Mouse (Mus musculus): ENCODE results near the gene Uts2.

Gene Uts2

DNA sequence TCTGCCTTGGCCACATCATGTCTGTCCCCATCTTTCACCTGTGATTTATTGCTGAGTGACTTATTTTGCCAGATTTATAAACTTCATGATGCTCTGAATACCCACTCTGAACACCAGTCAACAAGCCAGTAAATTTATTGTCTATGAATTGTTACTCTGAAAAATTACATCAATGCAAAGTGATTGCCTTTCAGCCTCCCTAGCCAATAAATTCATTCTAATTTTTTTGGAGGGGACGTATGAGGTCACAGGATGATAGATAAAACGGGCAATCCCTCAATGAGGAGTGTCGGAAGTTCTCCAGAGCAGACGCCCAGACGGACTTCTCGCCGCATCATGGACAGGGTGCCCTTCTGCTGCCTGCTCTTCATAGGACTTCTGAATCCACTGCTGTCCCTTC is at the start of gene Uts2:
Gene Uts2, plus strand, starts transcription at position 301 of the 400 bp plus-strand sequence.
- DNase-seq: no peak

DNA sequence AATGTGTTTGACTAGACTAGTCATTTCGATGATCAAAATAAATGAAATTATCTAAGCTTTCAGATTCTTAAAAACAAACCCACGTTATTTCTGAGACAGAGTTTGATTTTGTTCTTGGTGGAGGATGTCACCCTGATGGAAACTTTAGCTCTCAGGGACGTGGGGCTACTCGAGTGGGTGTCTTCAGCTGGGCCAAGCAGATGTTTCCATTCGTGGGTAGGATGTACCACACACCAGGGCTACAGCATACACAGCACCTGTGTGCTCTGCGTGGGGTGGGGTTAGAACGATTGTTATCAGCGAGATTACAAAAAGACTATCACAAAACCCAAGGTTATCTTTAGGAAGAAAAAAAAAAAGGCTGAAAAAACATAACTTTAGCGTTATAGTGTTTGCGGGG is 45.9 kb upstream of the Uts2 start:
- no peak for DNase-seq

DNA sequence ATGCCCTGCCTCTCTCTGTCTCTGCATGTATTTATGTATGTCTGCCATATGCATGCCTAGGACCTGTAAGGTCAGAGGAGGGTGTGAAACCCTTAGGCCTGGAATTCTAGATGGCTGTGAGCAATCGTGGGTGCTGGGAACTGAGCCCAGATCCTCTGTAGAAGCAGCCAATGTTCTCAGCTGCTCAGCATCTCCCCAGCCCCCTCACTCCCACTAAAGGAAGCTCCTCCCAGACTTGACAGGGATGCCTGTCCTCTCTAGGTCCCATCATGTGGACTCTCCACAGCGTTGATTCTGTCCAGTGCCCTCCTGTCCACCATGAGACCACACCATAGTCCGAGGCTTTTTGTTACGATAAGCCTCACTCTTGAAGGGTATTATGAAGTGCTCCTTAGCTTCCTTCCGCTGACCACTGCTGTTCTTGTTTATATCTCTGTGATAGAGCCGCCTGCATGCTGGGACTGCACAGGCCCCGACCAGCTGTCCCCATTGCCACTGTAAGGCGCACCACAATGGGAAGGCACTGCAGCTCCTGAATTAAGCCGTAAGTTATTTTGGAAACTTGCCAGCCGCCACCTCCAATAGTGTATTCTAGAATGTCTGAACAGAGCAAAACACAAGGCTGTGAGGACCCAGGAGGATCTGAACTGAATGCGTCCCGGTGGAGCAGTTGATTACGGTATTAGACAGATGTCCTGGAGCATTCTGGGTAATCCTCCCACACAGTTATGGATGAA is 40.4 kb upstream of the Uts2 start:
- DNase-seq: peak; percentile 25 to 37

DNA sequence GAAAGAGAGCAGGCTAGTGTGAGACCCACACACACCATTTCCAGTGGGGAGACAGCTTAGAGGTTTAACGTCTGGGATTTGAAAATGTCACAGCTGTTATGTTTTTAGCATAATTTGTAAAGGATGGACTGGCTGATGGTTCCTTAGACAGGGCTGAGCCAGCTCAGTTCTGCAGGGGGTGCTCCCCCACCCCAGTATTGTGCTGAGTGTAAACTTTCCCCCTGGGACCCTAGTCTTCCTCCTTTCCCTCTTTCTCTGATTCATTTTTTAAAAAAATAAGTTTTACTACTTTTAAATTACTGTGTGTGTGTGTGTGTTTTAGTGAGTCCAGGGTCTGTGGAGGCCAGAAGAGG is 39.8 kb upstream of the Uts2 start:
- no peak for DNase-seq

DNA sequence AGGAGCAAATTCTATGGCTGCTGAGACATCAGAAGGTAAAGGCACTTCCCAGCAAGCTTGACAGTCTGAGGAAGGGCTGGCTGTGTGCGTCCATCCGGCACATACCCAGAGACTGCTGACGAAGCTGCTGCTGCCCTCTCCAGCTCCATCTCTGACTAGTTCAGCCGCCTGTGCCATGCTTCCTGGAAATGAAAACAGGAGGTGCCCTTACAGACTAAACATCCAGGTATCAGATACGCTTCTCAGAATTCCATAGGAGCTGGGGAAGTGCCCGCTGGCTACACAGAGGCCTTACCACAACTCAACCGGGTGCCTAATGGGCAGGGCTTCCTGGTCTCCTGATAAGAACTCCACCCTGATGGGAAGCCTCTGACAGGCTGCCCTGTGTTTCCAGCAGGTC is 38.4 kb upstream of the Uts2 start:
- DNase-seq: no peak

DNA sequence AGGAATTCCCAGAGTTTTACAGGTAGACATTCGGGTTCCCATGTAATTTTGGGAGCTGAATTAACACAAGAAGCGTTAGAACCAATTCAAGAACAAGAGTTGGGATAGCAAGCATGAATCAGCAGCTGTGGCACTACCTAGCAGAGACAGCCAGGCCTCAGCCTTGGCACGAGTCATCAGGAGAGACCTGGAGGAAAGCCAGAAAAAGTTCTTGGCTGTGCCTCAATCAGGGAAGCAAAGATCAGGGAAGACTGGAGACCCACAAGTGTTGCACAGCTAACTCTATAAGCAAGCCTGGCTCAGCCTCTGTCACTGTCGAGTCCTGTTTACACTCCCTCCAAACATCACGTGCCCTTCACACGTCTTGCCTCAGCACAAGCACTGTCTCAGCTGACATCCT is 34.7 kb upstream of the Uts2 start:
- DNase-seq: no peak

DNA sequence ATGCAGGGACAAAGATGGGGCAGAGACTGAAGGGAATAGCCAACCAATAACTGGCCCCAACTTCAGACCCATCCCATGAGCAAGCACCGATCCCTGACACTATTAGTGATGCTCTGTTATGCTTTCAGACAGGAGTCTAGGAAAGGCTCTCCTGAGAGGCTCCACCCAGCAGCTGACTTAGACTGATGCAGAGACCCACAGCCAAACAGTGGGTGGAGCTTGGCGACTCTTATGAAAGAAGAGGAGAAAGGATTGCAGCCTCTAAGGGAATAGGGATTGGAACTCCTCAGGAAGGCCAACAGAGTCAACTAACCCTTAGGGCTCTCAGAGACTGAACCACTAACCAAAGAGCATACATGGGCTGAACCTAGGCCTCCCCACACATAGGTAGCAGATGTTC is 33.2 kb upstream of the Uts2 start:
- no peak for DNase-seq

DNA sequence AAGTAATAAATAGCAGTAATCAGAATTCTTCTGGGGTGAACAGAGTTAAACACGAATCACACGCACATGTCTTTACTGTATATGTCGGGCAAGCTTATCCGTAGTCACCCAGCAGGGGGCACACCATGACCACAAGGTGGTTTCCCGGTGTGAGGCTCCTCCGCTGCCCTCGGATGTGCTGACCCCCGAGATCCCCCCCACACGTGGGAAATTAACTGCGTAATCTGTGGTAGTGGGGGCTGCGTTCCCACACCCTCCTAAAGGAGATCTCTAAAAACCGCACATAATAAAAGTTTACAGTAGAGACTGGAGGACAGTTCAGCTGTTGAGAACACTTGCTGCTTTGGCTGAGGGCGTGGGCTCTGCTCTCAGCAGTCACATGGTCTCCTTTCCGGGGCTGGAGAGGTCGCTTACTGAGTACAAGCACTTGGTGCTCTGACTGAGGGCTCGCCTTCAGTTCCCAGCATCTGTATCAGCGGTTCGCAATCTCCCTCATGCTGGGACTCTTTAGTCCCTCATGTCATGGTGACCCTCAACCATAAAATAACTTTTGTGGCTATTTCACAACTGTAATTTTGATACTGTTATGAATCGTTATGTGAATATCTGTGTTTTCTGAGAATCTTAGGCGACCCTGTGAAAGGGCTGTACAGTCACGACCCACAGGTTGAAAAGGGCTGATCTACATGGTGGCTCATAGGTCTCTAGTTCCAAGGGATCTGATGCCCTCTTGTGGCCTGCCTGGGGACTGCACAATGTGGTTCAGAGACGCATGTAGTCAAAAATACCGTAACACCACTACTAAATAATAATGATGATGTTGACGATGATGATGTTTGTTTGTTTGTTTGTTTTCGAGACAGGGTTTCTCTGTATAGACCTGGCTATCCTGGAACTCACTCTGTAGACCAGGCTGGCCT is 32.0 kb upstream of the Uts2 start:
- peak; percentile 91 to 96 for DNase-seq

DNA sequence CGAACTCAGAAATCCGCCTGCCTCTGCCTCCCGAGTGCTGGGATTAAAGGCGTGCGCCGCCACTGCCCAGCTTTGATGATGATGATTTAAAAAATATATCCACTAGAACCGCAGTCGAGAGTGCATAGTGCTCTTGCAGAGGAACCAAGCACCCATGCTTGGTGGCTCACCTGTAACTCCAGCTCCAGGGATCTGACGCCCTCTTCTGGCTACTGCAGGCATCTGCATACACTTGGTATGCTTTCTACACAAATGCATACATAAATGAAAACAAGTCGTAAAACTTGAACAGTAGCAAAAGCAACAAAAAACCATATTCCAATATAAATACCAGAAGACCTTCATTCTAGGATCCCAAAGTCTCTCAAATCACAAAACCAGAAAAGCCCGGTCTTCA is 31.3 kb upstream of the Uts2 start:
- DNase-seq: no peak

DNA sequence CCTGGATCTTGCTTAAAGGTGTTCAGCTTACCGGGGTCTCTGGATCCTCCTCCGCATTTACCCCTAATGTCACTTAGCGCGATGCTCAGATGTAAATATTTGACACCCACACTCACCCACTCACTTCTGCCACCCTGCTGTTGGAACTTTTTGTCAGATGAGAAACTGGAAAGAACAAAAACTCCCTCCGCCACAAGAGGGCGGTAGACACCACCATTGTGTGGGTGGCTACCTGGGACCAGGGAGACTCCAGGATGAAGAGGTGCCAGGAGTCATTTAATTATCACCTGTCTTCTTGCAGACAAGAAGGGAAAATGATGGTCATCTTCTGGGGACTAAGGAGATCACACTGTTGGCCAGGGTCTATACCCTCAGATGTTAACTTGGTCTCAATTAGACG is 30.3 kb upstream of the Uts2 start:
- peak; percentile 73 to 86 for DNase-seq

DNA sequence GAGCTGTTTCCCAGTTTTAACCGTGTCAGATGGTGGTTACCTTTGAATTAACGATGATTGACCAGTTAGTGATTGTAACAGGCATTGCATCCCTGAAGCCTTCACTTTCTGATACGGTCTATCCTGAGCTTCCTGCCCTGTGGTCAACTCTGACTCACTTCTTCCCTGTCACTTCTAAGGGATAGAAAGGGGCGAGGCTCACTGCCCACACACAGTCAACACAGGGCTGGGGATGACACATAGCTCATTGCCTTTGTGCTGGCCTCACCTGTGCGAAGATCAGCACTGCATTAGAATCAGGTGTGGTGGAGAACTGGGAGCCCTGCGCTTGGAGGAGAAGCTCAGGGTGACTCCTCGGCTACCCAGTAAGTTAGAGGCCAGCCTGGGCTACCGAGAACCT is 27.9 kb upstream of the Uts2 start:
- DNase-seq: no peak

DNA sequence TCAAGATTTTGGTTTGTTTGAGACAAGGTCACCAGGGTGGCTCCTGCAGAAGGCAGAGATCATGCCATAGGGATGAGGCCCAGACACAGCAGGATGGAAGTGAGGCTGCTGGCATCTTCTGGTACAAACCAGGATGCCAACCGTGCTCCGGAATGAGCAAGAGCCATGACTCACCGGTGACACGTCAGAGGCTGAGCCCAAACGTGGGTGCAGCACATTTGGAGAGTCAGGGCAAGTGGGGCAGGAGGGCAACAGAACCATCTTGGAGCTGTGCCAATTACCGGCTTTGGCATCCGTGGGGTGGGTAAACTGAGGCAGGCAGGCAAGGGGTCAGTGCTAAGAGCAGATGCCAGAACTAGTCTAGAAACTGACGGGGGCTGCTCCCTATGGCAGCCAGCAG is 23.6 kb upstream of the Uts2 start:
- no peak for DNase-seq

DNA sequence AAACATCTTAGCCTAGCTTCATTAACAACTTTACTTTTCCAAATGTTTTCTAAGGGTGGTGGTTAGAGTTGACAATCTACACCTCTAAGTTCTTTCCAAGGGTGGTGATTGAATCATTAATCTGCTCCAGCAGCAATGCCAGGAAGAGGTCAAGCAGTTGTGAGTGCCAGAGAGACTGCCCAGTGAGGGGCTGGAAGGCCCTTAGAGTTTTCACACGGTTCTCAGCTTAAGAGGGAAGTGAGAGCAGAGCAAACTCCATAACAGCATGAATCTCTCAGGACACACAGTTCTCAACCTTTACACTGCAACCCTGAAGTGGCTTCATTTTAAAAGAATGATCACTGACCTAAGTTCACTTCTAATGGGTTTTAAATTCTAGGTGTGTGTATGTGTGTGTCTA is 21.8 kb upstream of the Uts2 start:
- no peak for DNase-seq

DNA sequence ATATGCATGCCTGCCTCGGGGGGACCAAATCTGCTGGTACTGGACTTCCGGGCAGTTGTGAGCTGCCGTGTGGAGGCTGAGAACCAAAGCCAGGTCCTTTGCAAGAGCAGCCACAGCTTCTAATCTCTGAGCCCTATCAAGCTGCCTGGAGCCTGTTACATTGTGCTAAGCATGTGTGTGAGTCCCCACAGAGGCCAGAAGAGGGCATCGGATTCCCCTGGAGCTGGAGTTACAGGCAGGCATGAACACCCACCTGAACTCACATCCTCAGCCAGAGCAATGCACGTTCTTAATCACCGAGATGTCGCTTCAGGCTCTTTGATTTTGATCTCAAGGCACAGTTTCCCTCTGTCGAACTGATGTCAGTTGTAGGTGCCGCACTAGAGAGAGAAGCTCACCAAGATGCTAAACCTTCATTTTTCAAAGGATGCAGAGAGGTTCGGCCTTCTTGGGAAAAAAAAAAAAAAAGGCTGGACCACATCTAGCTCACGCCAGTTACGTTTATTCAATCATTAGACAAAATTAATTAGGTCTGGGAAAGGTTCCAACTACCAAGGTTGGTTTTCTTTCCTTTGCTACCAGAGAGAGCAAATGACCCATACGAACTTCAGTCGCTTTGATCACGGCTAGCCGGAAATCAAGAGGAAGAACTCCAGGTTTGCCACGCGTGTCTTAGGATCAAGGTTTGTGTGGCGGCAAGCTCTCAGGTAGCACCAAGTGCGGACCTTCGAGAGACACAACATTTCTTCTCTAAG is 18.6 kb upstream of the Uts2 start:
- no peak for DNase-seq

DNA sequence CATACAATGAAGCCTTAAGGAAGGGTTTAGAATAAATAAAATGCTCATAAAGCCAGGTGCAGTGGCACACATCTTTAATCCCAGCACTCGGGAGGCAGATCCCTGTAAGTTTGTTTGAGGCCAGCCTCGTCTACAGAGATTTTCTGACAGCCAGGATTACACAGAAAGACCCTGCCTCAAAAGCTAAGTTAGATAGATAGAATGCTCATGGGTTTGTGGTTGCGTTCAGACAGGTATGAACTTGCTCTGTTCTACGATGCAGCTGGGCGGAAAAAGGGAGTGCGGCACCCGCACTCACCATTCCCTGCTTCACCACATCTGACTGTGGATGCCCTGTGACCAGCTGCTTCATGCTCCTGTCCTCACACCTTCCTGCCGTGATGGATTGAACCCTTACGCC is 17.4 kb upstream of the Uts2 start:
- DNase-seq: no peak

DNA sequence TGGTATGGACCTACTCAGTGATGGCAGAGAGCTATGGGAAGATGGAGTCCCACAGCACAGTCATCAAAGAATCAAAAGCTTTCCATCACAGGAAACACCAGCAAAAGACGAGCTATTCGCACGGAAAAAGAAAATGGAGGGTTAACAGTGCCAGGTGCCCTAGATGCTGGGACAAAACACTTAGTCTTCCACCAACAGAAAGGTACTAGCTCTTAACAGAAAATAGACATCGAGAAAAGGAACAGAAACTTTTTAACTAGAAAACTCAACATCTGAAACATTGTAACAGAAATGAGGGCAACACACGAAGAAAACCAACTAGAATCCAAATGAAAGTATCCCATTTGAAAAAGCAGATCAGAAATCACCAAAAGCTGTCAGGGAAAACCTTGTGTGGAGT is 16.7 kb upstream of the Uts2 start:
- DNase-seq: no peak

DNA sequence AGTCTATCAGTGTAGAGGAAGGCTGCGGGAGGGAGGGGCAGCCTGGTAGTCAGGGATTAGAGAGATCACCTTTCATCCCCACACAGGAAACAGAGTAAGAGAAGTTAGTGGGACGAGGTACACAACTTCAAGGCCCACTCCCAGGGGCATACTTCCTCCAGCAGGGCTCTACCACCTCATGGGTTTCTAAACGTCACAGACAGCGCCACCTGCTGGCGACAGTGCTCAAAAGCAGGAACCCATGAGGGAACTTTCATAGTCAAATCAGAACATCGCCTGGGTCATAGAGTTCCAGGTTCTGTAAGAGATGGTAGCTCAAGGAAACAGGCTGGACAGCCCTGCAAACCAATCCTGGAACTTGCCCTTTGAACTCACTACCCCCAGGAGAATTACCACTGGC is 6.7 kb upstream of the Uts2 start:
- DNase-seq: peak in 1 of 2 experiments; percentile 26

DNA sequence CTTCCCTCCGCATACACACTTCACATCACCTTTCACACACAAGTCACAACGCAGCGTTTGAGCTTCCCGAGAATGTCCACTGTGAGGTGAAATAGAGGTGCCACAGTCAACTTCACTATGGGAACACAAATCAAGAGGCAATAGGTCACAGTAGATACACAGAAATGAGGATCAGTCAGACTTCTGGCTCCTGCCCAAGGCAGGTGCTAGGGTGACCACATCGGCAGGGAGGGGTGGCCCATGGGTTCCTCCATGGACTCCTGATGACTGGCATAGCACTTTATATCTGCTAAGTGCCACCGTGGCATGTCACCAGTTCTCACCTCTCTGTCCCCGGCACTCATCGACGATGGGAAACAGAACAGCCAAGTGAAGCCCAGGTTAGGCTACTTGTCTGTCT is 1.7 kb downstream of the Uts2 start:
- no peak for DNase-seq

DNA sequence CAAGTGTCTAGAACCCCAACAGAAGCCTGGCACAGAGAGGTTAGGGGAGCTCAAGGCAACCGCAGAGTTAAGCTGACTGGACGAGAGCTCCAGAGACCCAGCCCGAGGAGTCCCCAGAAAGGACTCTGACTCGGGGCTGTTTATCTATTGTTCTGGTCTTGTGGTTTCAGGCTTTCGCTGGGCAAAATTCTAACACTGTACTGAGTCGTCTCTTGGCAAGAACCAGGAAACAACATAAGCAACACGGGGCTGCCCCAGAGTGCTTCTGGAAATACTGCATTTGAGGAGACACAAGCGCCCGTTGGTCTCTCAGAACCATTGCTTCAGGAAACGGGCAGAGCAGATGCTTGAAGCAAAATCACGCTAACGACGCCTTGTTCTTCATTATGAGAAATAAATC is 4.5 kb downstream of the Uts2 start:
- DNase-seq: no peak

DNA sequence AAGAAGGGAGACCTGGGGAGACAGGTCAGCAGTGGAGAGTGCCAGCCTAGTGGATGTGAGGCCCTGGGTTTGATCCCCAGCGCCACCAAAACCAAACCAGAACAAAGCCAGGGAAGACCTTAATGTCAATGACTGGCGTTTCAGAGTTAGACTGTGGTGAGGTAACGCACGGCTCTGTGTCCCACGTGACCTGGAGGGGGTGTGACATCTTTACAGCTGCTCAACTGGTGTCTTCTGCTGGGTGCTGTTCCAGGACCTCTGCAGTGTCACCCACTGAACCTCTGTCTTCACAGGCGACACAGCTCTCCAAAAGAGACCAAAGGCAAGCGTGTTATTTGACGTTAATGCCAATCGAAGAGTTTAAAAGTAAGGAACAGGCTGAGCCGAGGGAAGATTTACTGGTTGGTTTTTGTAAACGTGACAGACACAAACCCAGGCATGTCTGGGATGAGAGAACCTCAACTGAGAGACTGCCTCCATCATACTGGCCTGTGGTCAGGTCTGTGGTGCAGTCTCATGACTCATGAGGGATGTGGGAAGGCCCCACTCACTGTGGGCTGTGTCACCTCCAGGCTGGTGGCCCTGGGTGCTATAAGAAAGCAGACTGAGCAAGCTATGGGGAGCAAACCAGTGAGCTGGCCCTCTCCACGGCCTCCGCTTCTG is 8.9 kb downstream of the Uts2 start:
- no peak for DNase-seq

DNA sequence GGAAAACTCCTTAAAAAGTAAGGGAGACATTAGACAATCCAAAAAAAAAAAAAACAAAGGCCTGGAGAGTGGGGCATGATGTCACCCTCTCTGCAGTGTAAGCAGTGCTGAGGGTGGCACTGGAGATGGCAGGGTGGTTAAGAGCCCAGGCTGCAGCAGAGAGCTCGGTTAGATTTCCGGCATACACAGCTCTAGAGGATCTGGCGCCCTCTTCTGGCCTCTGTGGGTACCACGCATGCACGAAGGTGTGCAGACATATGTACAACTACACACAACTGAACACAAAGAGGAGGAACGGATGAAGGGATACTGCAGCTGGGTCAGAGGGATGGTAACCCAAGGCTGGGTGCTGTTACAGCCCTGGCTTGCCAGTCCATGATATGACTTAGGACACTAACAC is 10.0 kb downstream of the Uts2 start:
- DNase-seq: peak; percentile 48 to 74

DNA sequence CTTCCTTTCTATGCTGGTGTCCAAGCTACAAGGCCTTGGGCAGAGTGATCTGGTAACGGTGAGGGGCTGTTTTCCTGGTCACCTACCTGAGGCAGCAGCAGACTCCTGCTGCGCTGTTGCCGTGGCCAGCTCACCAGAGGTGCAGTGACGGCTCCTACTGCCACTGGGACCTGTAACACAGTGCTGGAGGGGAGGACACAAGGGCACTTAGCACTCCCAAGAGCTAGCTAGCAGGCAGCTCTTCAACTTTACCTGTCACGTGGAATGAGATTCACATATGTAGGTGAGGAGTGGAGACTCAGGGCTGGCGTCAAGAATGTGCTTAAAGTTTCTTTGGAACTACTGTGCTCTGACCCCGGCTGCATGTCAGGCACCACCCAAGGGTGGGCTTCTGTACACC is 13.4 kb downstream of the Uts2 start:
- DNase-seq: no peak

DNA sequence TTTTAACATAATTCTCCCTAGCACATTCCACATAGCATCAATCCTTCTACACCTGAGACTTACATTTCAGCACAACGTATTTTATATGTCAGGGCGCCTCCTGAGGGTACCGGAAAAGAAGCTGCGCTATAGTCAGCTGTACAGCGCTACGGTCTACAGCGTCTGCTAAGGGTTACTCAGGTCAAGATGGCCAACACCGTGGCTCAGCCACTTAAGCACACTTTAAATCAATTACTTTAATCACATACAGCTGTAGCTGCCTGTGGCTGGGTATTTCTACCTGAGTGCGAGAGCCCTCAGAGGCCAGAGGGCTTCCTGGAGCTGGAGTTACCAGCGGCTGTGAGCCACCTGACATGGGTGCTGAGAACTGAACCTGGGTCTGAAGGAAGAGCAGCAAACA is 19.0 kb downstream of the Uts2 start:
- no peak for DNase-seq

Measured in cerebellum, postnatal 14 days (tissue).